Mouse (Mus musculus) c-Kit-positive CD71-positive TER-119-negative erythroid progenitor cells, embryonic 14.5 days (primary cell): ENCODE measurements at regions not wholly inside any gene's neighbourhood (a gene's known extent, or its start where the extent isn't known, plus 50 kb on each side); places are given as distances from the start of the nearest gene placed in this dataset.

Source experiments
- DNase-seq: peaks from one replicate; pipeline ENCODE4 v3.0.0-alpha.2; 2013; ENCODE audit warnings: low read depth

- DNase-seq = no peak
Measured at GRCm38 (mm10) chr2:169450801-169451200, 136.7 kb downstream of the Gm11011 start.

- no peak for DNase-seq
Measured at GRCm38 (mm10) chr2:169447495-169448280, 139.9 kb downstream of the Gm11011 start.

GRCm38 (mm10) chr2:169445877-169446276 is 141.7 kb downstream of the Gm11011 start:
- DNase-seq = no peak

- no peak for DNase-seq
Measured at GRCm38 (mm10) chr2:169445371-169445770, 142.2 kb downstream of the Gm11011 start.

GRCm38 (mm10) chr2:169443271-169443670 is 144.3 kb downstream of the Gm11011 start:
- DNase-seq = no peak

- no peak for DNase-seq
Measured at GRCm38 (mm10) chr2:169431516-169431915, 156.0 kb downstream of the Gm11011 start.

- DNase-seq = no peak
Measured at GRCm38 (mm10) chr2:169429411-169429810, 158.1 kb downstream of the Gm11011 start.

GRCm38 (mm10) chr2:169424166-169424920 is 163.2 kb downstream of the Gm11011 start:
- DNase-seq = no peak

GRCm38 (mm10) chr2:169412361-169412760 is 175.2 kb downstream of the Gm11011 start:
- DNase-seq = no peak

GRCm38 (mm10) chr2:169410080-169410479 is 177.5 kb downstream of the Gm11011 start:
- no peak for DNase-seq

GRCm38 (mm10) chr2:169404908-169405690 is 182.4 kb downstream of the Gm11011 start:
- DNase-seq = no peak

GRCm38 (mm10) chr2:169397758-169398157 is 189.8 kb downstream of the Gm11011 start:
- DNase-seq = no peak

GRCm38 (mm10) chr2:169397013-169397412 is 190.5 kb downstream of the Gm11011 start:
- no peak for DNase-seq

GRCm38 (mm10) chr2:169396294-169396693 is 191.3 kb downstream of the Gm11011 start:
- DNase-seq = no peak

GRCm38 (mm10) chr2:169389611-169390010 is 197.9 kb downstream of the Gm11011 start:
- no peak for DNase-seq

- no peak for DNase-seq
Measured at GRCm38 (mm10) chr2:169388569-169388968, 199.0 kb downstream of the Gm11011 start.

- DNase-seq = no peak
Measured at GRCm38 (mm10) chr2:169387765-169388518, 199.6 kb downstream of the Gm11011 start.

GRCm38 (mm10) chr2:169383701-169384100 is 203.8 kb downstream of the Gm11011 start:
- no peak for DNase-seq

- DNase-seq = no peak
Measured at GRCm38 (mm10) chr2:169373069-169373468, 214.5 kb downstream of the Gm11011 start.

GRCm38 (mm10) chr2:169365046-169365445 is 222.5 kb downstream of the Gm11011 start:
- DNase-seq = no peak

GRCm38 (mm10) chr2:169360272-169360671 is 227.3 kb downstream of the Gm11011 start:
- no peak for DNase-seq

GRCm38 (mm10) chr2:169357400-169357799 is 230.1 kb downstream of the Gm11011 start:
- no peak for DNase-seq
